Mouse (Mus musculus): ENCODE measurements around the gene Syt16.

- no peak for TF ChIP-seq EP300 (IDR thresholded peaks at IDR 0.05)
- no peak for TF ChIP-seq CTCF (IDR thresholded peaks at IDR 0.05)
Measured at GRCm38 (mm10) chr12:74015491-74015890, 18.0 kb downstream of the Syt16 start.

All from lung, postnatal 0 days (tissue).